Mouse (Mus musculus): ENCODE results near the gene Nell2.

- no peak for TF ChIP-seq CTCF (IDR thresholded peaks at IDR 0.05; ENCODE audit: low read depth)
- no peak for TF ChIP-seq EP300 (IDR thresholded peaks at IDR 0.05; ENCODE audit: low read depth)
Observed at GRCm38 (mm10) chr15:95280986-95281385, 247.4 kb downstream of the Nell2 start.

Data from heart, postnatal 0 days (tissue).